Mouse (Mus musculus) CH12.LX (cell line): Measurements from ENCODE around the gene Fos. TPM values are rescaled to one million over a fixed set of nuclear protein-coding genes. Genes with fewer than 3 reads are reported as not detected.

Source experiments
- DNase-seq: peaks from one replicate; pipeline ENCODE4 v3.0.0-alpha.2; 2013; ENCODE audit errors: extremely low read depth
- H3K27ac ChIP-seq: 2 replicates; pipeline ENCODE4 v1.5.1; 2012; ENCODE audit warnings: low read depth, mild to moderate bottlenecking, control low read depth, moderate library complexity; ENCODE audit not compliant: insufficient read depth
- H3K27me3 ChIP-seq: replicated peaks from 2 replicates; pipeline ENCODE3; 2012; ENCODE audit warnings: inconsistent platforms
- H3K36me3 ChIP-seq, 2 experiments: replicated peaks in 1 of 2; 2 replicates each; pipeline versions ENCODE3 to v1.6.1; 2012; ENCODE audit warnings: inconsistent platforms in 1 of 2, low read length in 1 of 2, mild to moderate bottlenecking in 1 of 2, mixed read lengths in 1 of 2, moderate library complexity in 1 of 2; ENCODE audit not compliant: control insufficient read depth in 1 of 2, insufficient read depth in 1 of 2
- H3K4me1 ChIP-seq, 2 experiments: 2 replicates each; pipeline ENCODE4 v1.6.1; 2012; ENCODE audit warnings: inconsistent platforms in 1 of 2, moderate library complexity in 1 of 2; ENCODE audit not compliant: insufficient read depth in 2 of 2, control insufficient read depth in 1 of 2
- H3K4me2 ChIP-seq: 2 replicates; pipeline ENCODE4 v1.6.1; 2012; ENCODE audit warnings: low read depth, mild to moderate bottlenecking, control low read depth; ENCODE audit not compliant: poor library complexity, insufficient read depth, severe bottlenecking
- H3K4me3 ChIP-seq, 3 experiments: fragments of 150-350 bp in 1 of 3; sonication (generic) in 1 of 3; replicated peaks in 1 of 3; 2 replicates each; pipeline versions ENCODE3 to v1.5.1; 2011 to 2012; ENCODE audit warnings: low read depth in 2 of 3, low read length in 2 of 3, mild to moderate bottlenecking in 2 of 3, moderate library complexity in 2 of 3, control low read depth in 1 of 3, improper control_type of control experiment in 1 of 3, inconsistent platforms in 1 of 3, mixed read lengths in 1 of 3; ENCODE audit not compliant: poor library complexity in 1 of 3
- H3K79me2 ChIP-seq: replicated peaks from 2 replicates; pipeline ENCODE4 v1.6.1; 2012; ENCODE audit warnings: mild to moderate bottlenecking, moderate library complexity; ENCODE audit not compliant: control insufficient read depth, poor library complexity, insufficient read depth, severe bottlenecking; ENCODE audit errors: extremely low read depth
- H3K9ac ChIP-seq: 2 replicates; pipeline ENCODE4 v1.6.1; 2012; ENCODE audit warnings: low read depth, mild to moderate bottlenecking, control low read depth, moderate library complexity; ENCODE audit not compliant: insufficient read depth
- H3K9me3 ChIP-seq: replicated peaks from 2 replicates; pipeline ENCODE3; 2012; ENCODE audit warnings: low read length, inconsistent platforms, mixed read lengths
- BHLHE40 ChIP-seq: IDR thresholded peaks from 2 replicates; pipeline ENCODE4 v1.6.1; 2011; ENCODE audit warnings: mild to moderate bottlenecking, low read depth, low read length, improper control_type of control experiment
- CHD1 ChIP-seq: IDR thresholded peaks from 2 replicates; pipeline ENCODE4 v1.6.1; 2012; ENCODE audit warnings: low read depth, low read length, improper control_type of control experiment, inconsistent platforms
- CHD2 ChIP-seq: IDR thresholded peaks from 2 replicates; pipeline ENCODE4 v1.6.1; 2011; ENCODE audit warnings: low read length, improper control_type of control experiment
- CTCF ChIP-seq, 2 experiments: IDR thresholded peaks in 1 of 2; conservative IDR thresholded peaks in 1 of 2; 2 replicates each; pipeline ENCODE4 v1.5.1; 2011 to 2012; ENCODE audit warnings: low read depth in 2 of 2, low read length in 2 of 2, improper control_type of control experiment in 1 of 2, inconsistent platforms in 1 of 2, mild to moderate bottlenecking in 1 of 2, moderate library complexity in 1 of 2
- ELF1 ChIP-seq: IDR thresholded peaks from 2 replicates; pipeline ENCODE4 v1.6.1; 2014; ENCODE audit warnings: low read depth, mild to moderate bottlenecking, inconsistent platforms, low read length, improper control_type of control experiment
- ETS1 ChIP-seq: conservative IDR thresholded peaks from 2 replicates; pipeline ENCODE4 v1.6.1; 2012; ENCODE audit warnings: low read depth, mild to moderate bottlenecking, inconsistent platforms, low read length, improper control_type of control experiment, moderate library complexity
- GABPA ChIP-seq: IDR thresholded peaks from 2 replicates; pipeline ENCODE4 v1.6.1; 2012; ENCODE audit warnings: low read depth, low read length, improper control_type of control experiment, inconsistent platforms; ENCODE audit not compliant: insufficient replicate concordance
- HCFC1 ChIP-seq: IDR thresholded peaks from 2 replicates; pipeline ENCODE4 v1.6.1; 2012; ENCODE audit warnings: low read depth, mild to moderate bottlenecking, inconsistent platforms, low read length, improper control_type of control experiment
- JUN ChIP-seq: IDR thresholded peaks from 2 replicates; pipeline ENCODE4 v1.6.1; 2011; ENCODE audit warnings: low read depth, mild to moderate bottlenecking, low read length, improper control_type of control experiment, moderate library complexity; ENCODE audit not compliant: insufficient read depth
- MAFK ChIP-seq: IDR thresholded peaks from 2 replicates; pipeline ENCODE4 v1.6.1; 2011; ENCODE audit warnings: low read length, improper control_type of control experiment; ENCODE audit not compliant: insufficient replicate concordance
- MEF2A ChIP-seq: IDR thresholded peaks from 2 replicates; pipeline ENCODE4 v1.6.1; 2014; ENCODE audit warnings: low read depth, mild to moderate bottlenecking, inconsistent platforms, low read length, improper control_type of control experiment, borderline replicate concordance
- MYC ChIP-seq: IDR thresholded peaks from 2 replicates; pipeline ENCODE4 v1.6.1; 2011; ENCODE audit warnings: low read depth, mild to moderate bottlenecking, improper control_type of control experiment, low read length
- NELFE ChIP-seq: IDR thresholded peaks from 2 replicates; pipeline ENCODE4 v1.6.1; 2011; ENCODE audit warnings: low read depth, low read length, improper control_type of control experiment
- NRF1 ChIP-seq: IDR thresholded peaks from 2 replicates; pipeline ENCODE4 v1.6.1; 2014; ENCODE audit warnings: low read depth, mild to moderate bottlenecking, inconsistent platforms, low read length, improper control_type of control experiment, moderate library complexity
- RCOR1 ChIP-seq: conservative IDR thresholded peaks from 2 replicates; pipeline ENCODE4 v1.6.1; 2012; ENCODE audit warnings: low read depth, mild to moderate bottlenecking, inconsistent platforms, low read length, improper control_type of control experiment
- SMC3 ChIP-seq: IDR thresholded peaks from 2 replicates; pipeline ENCODE4 v1.6.1; 2011; ENCODE audit warnings: low read depth, low read length, improper control_type of control experiment
- UBTF ChIP-seq: IDR thresholded peaks from 2 replicates; pipeline ENCODE4 v1.6.1; 2012; ENCODE audit warnings: low read depth, mild to moderate bottlenecking, inconsistent platforms, low read length, improper control_type of control experiment, moderate library complexity
- ZKSCAN1 ChIP-seq: IDR thresholded peaks from 2 replicates; pipeline ENCODE4 v1.6.1; 2012; ENCODE audit warnings: low read depth, inconsistent platforms, low read length, improper control_type of control experiment, borderline replicate concordance
- dilution Hi-C: fragments of 300-500 bp; cut with MboI; formaldehyde crosslinking; loops from 2 replicates; pipeline ENCODE4 v1.14.3; 2020; ENCODE audit warnings: low sequenced_read_pairs; ENCODE audit not compliant: extremely low pct_unique_long_range_greater_than_20kb, extremely low pct_ligation_motif_present
- in situ Hi-C: fragments of 300-500 bp; cut with MboI; formaldehyde crosslinking; loops from 3 replicates; pipeline ENCODE4 v1.14.3; 2019; ENCODE audit warnings: low sequenced_read_pairs, low pct_ligation_motif_present, low pct_unique_long_range_greater_than_20kb, mixed read lengths
- polyA plus RNA-seq: library from polyadenylated mRNA; unstranded; fragments of >175 nt; gene quantifications from 2 replicates; pipeline ENCODE4 v1.2.1, GENCODE M21; 2012; ENCODE audit warnings: low read depth; ENCODE audit not compliant: insufficient read length
- total RNA-seq, 2 experiments: library from RNA; depleted of rRNA; stranded (reverse); fragments of 300-350 nt in 1 of 2; fragments of >200 nt in 1 of 2; gene quantifications; 2 replicates each; pipeline ENCODE4 v1.2.3; 2012 to 2014

The Fos gene
- total and polyA plus RNA-seq, 3 experiments = 0.11 to 0.20 (median 0.17) TPM

DNA sequence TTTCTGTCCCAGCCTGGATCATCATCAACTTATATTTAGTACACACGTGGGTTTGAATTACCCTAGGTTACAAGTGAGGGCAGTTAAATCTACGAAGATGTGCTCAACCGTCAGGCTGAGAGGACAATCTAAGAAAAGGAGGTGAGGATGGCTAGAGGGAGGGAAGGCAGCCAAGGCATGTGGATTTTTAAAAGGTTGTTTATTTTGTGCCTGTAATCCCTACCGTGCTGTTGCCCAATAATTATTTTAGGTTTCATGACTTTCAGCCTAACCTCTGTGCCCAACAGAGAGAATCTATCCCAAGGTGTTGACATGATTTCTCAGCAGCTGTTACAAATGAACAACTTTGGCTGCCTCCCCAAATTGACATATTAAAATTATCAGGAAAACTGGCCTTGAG lies 26.2 kb upstream of the Fos start:
- no peak for DNase-seq
- Histone ChIP-seq H3K36me3 (no peaks in the 10 kb centered on the region), H3K27ac (no peak overlapping the region), H3K79me2 (no peaks in the 10 kb centered on the region), H3K4me1 (peaks cover 16 to 39% of the 10 kb centered on the region in 2 experiments), H3K9me3 (no peaks in the 10 kb centered on the region), H3K9ac (no peak overlapping the region)
- in situ Hi-C loops = no loop called here
- no peak for TF ChIP-seq BHLHE40
- no peak for TF ChIP-seq MAFK
- no peak for TF ChIP-seq ELF1
- TF ChIP-seq CTCF (conservative IDR thresholded peaks at IDR 0.05 in 1 of 2, IDR thresholded peaks at IDR 0.05 in 1 of 2; ENCODE audit: low read depth in 2 of 2, low read length in 2 of 2) = no peak
- TF ChIP-seq CHD2 = no peak
- TF ChIP-seq SMC3 = no peak
- no peak for TF ChIP-seq GABPA
- no peak for TF ChIP-seq ETS1
- TF ChIP-seq RCOR1 = no peak
- TF ChIP-seq MEF2A = no peak
- no peak for TF ChIP-seq NRF1
- no peak for TF ChIP-seq CHD1
- no peak for TF ChIP-seq HCFC1
- no peak for TF ChIP-seq NELFE
- TF ChIP-seq, all 38 proteins: peak for 0
- no peak overlapping the region for H3K4me3 ChIP-seq
- H3K27me3 ChIP-seq = peaks cover 7% of the 10 kb centered on the region
- dilution Hi-C loops = no loop called here
- peak overlapping the region; percentile 65; the same call in 1 of the 2 replicates for H3K4me2 ChIP-seq

DNA sequence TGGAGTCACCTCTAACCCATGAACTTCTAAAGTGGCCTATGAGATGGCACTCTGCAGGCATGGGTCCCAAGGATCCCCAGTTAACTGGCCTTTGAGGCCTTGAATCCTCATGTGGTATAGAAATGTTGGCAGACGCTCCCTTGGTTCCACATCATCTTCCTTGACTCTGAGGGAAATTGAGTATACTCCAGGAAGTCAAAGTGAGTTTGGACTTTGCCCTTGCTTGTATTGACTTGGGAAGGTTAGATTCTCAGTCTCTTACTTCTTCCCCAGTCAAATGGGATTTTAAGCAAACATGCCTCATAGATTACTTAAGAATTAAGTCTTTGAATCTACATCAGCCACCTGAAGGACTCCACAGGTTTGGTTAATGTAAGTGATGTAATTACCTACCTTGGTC lies 24.2 kb upstream of the Fos start:
- TF ChIP-seq ELF1 = no peak
- TF ChIP-seq JUN = no peak
- no peak for TF ChIP-seq MYC
- TF ChIP-seq NRF1 = no peak
- TF ChIP-seq ZKSCAN1 = no peak
- no peak for TF ChIP-seq UBTF
- Histone ChIP-seq H3K9me3 (no peaks in the 10 kb centered on the region), H3K4me1 (peaks cover 12 to 29% of the 10 kb centered on the region in 2 experiments), H3K27me3 (peaks cover 19% of the 10 kb centered on the region), H3K36me3 (no peaks in the 10 kb centered on the region), H3K27ac (no peak overlapping the region), H3K9ac (no peak overlapping the region), H3K4me3 (no peak overlapping the region), H3K79me2 (no peaks in the 10 kb centered on the region), H3K4me2 (no peak overlapping the region)
- no peak for DNase-seq
- dilution Hi-C loops = no loop called here
- in situ Hi-C loops = no loop called here
